Mouse (Mus musculus) gastrocnemius, adult 8-10 months (tissue): ENCODE data around the gene Gm45021. TPM values are rescaled to one million over a fixed set of nuclear protein-coding genes. Genes with fewer than 3 reads are reported as not detected.
"Not testable (repeated sequence)": the region's sequence is repeated elsewhere in the genome, so short reads cannot be mapped to it uniquely, and the experiment has no call there.

ENCODE experiments used
- DNase-seq, 2 experiments: peaks; one replicate each; pipeline ENCODE4 v3.0.0; 2022; ENCODE audit warnings: low spot score in 2 of 2
- total RNA-seq, 4 experiments: library from RNA; stranded (reverse); gene quantifications; 2 replicates each; pipeline ENCODE4 v1.2.4; 2022

The Gm45021 gene
- total RNA-seq, 4 experiments from 2014 or later, result not detected

- no peak for DNase-seq
These were observed 21.2 kb downstream of the Gm45021 start for GRCm38 (mm10) chr6:48610657-48611056.

GRCm38 (mm10) chr6:48613464-48613863, 24.1 kb downstream of the Gm45021 start:
- no peak for DNase-seq

- DNase-seq, result no peak
These were observed 25.3 kb downstream of the Gm45021 start for GRCm38 (mm10) chr6:48614756-48615155.

GRCm38 (mm10) chr6:48620031-48620430, 30.6 kb downstream of the Gm45021 start:
- DNase-seq, result no peak

GRCm38 (mm10) chr6:48622186-48622843, 32.9 kb downstream of the Gm45021 start:
- not testable (repeated sequence) for DNase-seq

GRCm38 (mm10) chr6:48623460-48623859, 34.0 kb downstream of the Gm45021 start:
- no peak for DNase-seq

- no peak for DNase-seq
These were observed 37.1 kb downstream of the Gm45021 start, which contains the start of gene AI854703 for GRCm38 (mm10) chr6:48626464-48626863. TSS of gene AI854703 (plus strand) at chr6:48626764.

- peak; percentile 28 to 56 for DNase-seq
These were observed 37.6 kb downstream of the Gm45021 start for GRCm38 (mm10) chr6:48626984-48627383.

- DNase-seq, result no peak
These were observed 38.1 kb downstream of the Gm45021 start for GRCm38 (mm10) chr6:48627511-48627924.

- no peak for DNase-seq
These were observed 39.0 kb downstream of the Gm45021 start for GRCm38 (mm10) chr6:48628377-48628776.

- DNase-seq, result no peak
These were observed 39.6 kb downstream of the Gm45021 start for GRCm38 (mm10) chr6:48628808-48629660.

GRCm38 (mm10) chr6:48629661-48630034, 40.2 kb downstream of the Gm45021 start:
- DNase-seq, result no peak

- DNase-seq, result no peak
These were observed 41.4 kb downstream of the Gm45021 start for GRCm38 (mm10) chr6:48630831-48631230.

- DNase-seq, result no peak
These were observed 45.7 kb downstream of the Gm45021 start for GRCm38 (mm10) chr6:48635105-48635504.

- no peak for DNase-seq
These were observed 47.1 kb downstream of the Gm45021 start for GRCm38 (mm10) chr6:48636515-48636914.

GRCm38 (mm10) chr6:48637811-48638500, 48.5 kb downstream of the Gm45021 start:
- no peak for DNase-seq

- DNase-seq, result no peak
These were observed 49.1 kb downstream of the Gm45021 start for GRCm38 (mm10) chr6:48638553-48638952.

- no peak for DNase-seq
These were observed 52.0 kb downstream of the Gm45021 start for GRCm38 (mm10) chr6:48641391-48641790.

GRCm38 (mm10) chr6:48642764-48643292, 53.4 kb downstream of the Gm45021 start:
- no peak for DNase-seq

- DNase-seq, result peak; percentile 26 to 53
These were observed 56.4 kb downstream of the Gm45021 start for GRCm38 (mm10) chr6:48645660-48646308.

GRCm38 (mm10) chr6:48646309-48646690, 56.9 kb downstream of the Gm45021 start:
- no peak for DNase-seq
